Mouse (Mus musculus): Measurements from ENCODE around the gene Usp3.

GRCm38 (mm10) chr9:66506011-66506410 is 86.9 kb downstream of the Usp3 start:
- TF ChIP-seq CTCF (IDR thresholded peaks at IDR 0.05; ENCODE audit: low read depth) (no peak), EP300 (IDR thresholded peaks at IDR 0.05; ENCODE audit: low read depth) (no peak)
